Mouse (Mus musculus) intestine, postnatal 0 days (tissue): ENCODE measurements around the gene Dmrt1. TPM values are rescaled to one million over a fixed set of nuclear protein-coding genes. Genes with fewer than 3 reads are reported as not detected.

ENCODE experiments used
- ATAC-seq: fragments of 200-750 bp; cut with Nextera tagmentation; 2 replicates; pipeline ENCODE4 v1.8.0; 2017; ENCODE audit warnings: mild to moderate bottlenecking, moderate TSS enrichment, moderate library complexity
- H3K27ac ChIP-seq: fragments of 300-500 bp; sonication (generic); 2 replicates; pipeline ENCODE4 v1.5.1; 2014; ENCODE audit warnings: mild to moderate bottlenecking, low read depth, low read length, moderate library complexity
- H3K27me3 ChIP-seq: fragments of 300-500 bp; sonication (generic); replicated peaks from 2 replicates; pipeline ENCODE4 v1.6.1; 2014; ENCODE audit warnings: low read length, mixed read lengths; ENCODE audit not compliant: control insufficient read depth, insufficient read depth
- H3K36me3 ChIP-seq: fragments of 300-500 bp; sonication (generic); 2 replicates; pipeline ENCODE4 v1.6.1; 2014; ENCODE audit warnings: mild to moderate bottlenecking, moderate library complexity; ENCODE audit not compliant: control insufficient read depth, insufficient read depth
- H3K4me1 ChIP-seq: fragments of 300-500 bp; sonication (generic); replicated peaks from 2 replicates; pipeline ENCODE4 v1.6.1; 2014; ENCODE audit warnings: antibody characterized with exemption, low read length, mixed read lengths; ENCODE audit not compliant: control insufficient read depth, insufficient read depth
- H3K4me2 ChIP-seq: fragments of 300-500 bp; sonication (generic); replicated peaks from 2 replicates; pipeline ENCODE4 v1.6.1; 2014; ENCODE audit warnings: low read depth, mild to moderate bottlenecking, moderate library complexity
- H3K4me3 ChIP-seq: fragments of 300-500 bp; sonication (generic); 2 replicates; pipeline ENCODE4 v1.5.1; 2014; ENCODE audit warnings: low read depth, low read length
- H3K9ac ChIP-seq: fragments of 300-500 bp; sonication (generic); 2 replicates; pipeline ENCODE4 v1.6.1; 2014; ENCODE audit warnings: mild to moderate bottlenecking, low read depth, low read length
- H3K9me3 ChIP-seq: fragments of 300-500 bp; sonication (generic); 2 replicates; pipeline ENCODE4 v1.6.1; 2016; ENCODE audit warnings: mixed run types; ENCODE audit not compliant: control insufficient read depth
- CTCF ChIP-seq: sonication (generic); IDR thresholded peaks from 2 replicates; pipeline ENCODE4 v1.5.1; 2016; ENCODE audit warnings: low read depth, mild to moderate bottlenecking, control low read depth, antibody characterized with exemption, moderate library complexity
- WGBS: fragments of 180-500 bp; shearing (Covaris S2); extraction: QIAGEN DNeasy Blood & Tissue Kit; methylation state at CpG from one replicate; pipeline ENCODE4 v1.1.7; 2014; 5-methylcytosine and 5-hydroxymethylcytosine counted together
- polyA plus RNA-seq: library from polyadenylated mRNA; unstranded; fragments of >200 nt; fragmentation: Nextera tagmentation; extraction: Ambion mirVana; gene quantifications from 2 replicates; pipeline ENCODE4 v1.2.1, GENCODE M21; 2015

Dmrt1 gene
- polyA plus RNA-seq, 1 experiment from 2014 or later: not detected

DNA sequence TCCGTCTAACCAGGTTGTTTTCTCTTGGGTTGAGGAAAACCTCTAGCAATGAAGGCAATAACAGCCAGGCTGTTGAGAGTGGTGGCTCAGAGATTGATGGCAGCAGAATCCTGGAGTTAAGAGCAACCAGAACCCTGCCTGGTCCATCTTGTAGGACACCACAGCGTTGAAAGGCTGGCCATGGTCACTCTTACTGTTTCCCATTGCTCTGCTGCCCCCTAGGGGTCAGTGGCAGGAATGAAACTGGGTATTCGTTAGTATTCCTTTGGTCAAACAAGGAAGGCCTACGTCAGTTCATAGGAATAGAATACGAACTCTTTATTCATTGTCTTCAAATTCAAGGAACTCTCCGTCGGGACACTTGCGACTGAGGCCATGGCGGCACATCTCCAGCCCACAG lies 123.1 kb downstream of the Dmrt1 start:
- TF ChIP-seq CTCF: peak; percentile 95
- ATAC-seq: no peak; the same call in 1 of the 2 replicates
- 12% methylated on average over 9 of the region's 9 CpGs for WGBS
- Histone ChIP-seq H3K9ac (no peak overlapping the region), H3K27me3 (peaks cover 25% of the 10 kb centered on the region), H3K27ac (no peak overlapping the region), H3K9me3 (no peaks in the 10 kb centered on the region), H3K4me1 (no peaks in the 10 kb centered on the region), H3K4me2 (no peak overlapping the region), H3K4me3 (no peak overlapping the region), H3K36me3 (no peaks in the 10 kb centered on the region)

DNA sequence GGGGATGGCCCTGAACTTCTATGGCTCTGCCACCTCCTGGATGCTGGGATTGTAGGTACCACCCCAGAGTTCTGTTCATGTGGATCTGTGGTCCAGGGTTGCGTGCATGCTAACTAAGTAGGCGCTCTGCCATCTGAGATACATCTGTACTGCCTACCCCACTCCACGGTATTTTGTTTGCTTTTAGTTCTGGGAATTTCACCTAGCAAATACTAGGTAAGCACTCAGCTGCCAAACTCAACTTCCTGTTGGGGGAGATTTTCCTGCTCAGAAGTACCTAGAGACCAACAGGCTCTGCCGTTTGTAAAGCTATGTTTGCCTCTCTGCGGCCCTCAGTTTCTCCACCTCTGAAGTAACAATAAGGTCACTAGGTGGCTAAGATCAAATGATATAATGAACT lies 129.7 kb downstream of the Dmrt1 start:
- Histone ChIP-seq H3K9me3 (no peaks in the 10 kb centered on the region), H3K27me3 (0 out of 2 replicates have a peak, but pooled peaks cover 4% of the 10 kb centered on the region), H3K36me3 (no peaks in the 10 kb centered on the region), H3K9ac (no peak overlapping the region), H3K4me1 (no peaks in the 10 kb centered on the region), H3K4me3 (no peak overlapping the region), H3K27ac (no peak overlapping the region), H3K4me2 (no peak overlapping the region)
- ATAC-seq: no peak
- 70% methylated on average over 5 of the region's 5 CpGs for WGBS
- no peak for TF ChIP-seq CTCF

DNA sequence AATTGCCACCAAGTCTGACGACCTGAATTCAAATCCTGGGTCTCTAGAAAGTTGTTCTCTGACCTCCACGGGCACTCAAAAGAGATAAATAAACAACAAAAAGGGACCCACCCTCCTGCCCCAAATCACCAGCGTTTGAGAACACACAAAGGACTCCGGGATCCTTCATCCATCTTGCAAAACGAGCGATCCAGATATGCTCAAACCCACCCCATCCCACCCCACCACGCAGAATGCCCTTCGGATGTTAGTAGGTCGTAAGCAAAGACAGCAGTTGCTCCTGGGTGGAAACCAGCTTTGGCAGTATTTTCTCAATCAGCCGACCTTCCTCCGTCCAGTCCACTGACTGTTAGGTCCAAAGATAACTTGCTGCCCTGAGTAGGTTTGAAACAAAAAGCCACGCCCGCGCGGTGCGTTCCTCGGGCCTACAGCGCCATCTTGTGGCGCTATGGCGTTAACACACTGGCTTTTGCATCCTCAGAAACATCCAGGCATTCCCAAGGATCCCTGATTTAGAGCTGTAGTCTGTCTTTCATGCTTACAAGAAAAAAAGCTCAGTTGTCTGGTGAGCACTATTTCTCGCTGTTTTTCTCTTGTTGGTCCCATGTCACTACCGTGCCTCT lies 130.3 kb downstream of the Dmrt1 start:
- no peaks in the 10 kb centered on the region for H3K4me1 ChIP-seq
- TF ChIP-seq CTCF: peak; percentile 97
- no peak for ATAC-seq
- 15% methylated on average over 22 of the region's 22 CpGs for WGBS
- no peaks in the 10 kb centered on the region for H3K36me3 ChIP-seq
- 0 out of 2 replicates have a peak, but pooled peaks cover 4% of the 10 kb centered on the region for H3K27me3 ChIP-seq
- no peak overlapping the region for H3K4me3 ChIP-seq
- H3K27ac ChIP-seq: no peak overlapping the region
- no peaks in the 10 kb centered on the region for H3K9me3 ChIP-seq
- H3K9ac ChIP-seq: no peak overlapping the region
- H3K4me2 ChIP-seq: peak overlapping the region; percentile 44

DNA sequence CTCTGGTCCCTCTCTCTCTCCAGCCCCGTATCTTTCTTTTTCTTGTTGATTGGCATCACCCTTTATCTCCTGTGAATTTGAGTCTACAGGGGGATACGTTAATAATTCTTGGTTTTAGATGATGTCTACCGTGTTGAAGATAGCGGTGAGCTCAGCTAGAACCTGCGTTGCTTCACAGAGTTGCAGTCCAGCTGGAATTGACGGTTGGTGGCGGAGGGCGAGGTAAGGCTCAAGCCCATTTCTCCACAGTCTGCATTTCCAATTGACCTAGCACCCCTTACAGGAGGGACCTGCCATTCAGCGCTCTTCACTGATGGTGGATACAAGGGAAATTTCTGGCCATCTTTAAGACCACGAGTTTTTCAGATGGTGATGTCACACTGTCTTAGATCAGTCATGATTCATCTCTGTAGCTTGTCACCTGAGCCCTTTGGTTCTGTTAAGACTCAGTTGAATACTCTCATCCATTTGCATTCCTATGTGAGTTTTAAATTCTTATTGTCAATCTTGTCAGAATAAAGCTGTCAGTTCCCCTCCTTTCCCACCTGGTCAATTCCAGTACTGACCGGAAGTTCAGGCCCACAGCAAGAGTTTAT lies 133.4 kb downstream of the Dmrt1 start:
- H3K4me3 ChIP-seq: no peak overlapping the region
- no peaks in the 10 kb centered on the region for H3K4me1 ChIP-seq
- no peak for TF ChIP-seq CTCF
- WGBS: 71% methylated on average over 11 of the region's 11 CpGs
- ATAC-seq: no peak
- H3K27ac ChIP-seq: no peak overlapping the region
- H3K27me3 ChIP-seq: 0 out of 2 replicates have a peak, but pooled peaks cover 4% of the 10 kb centered on the region
- H3K9ac ChIP-seq: no peak overlapping the region
- no peaks in the 10 kb centered on the region for H3K9me3 ChIP-seq
- no peaks in the 10 kb centered on the region for H3K36me3 ChIP-seq
- H3K4me2 ChIP-seq: no peak overlapping the region

DNA sequence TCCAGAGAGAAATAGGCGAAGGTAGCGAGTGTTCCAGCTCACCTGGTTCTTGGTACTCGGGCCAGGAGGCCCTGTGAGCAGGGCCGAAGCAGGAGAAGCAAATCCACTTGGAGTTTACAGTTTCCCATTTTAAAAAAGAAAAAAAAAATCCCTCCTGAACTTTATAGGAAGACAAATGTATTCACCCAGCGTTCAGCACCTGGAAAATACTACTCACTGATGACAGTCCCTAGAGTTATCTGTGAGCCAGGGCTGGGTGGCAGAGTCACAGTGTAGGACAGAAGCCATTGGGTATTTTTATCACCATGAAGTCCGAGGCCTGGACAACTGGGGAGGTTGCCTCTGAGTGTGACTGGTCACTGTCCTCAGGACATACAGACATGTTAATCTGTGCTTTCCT lies 136.4 kb downstream of the Dmrt1 start:
- no peaks in the 10 kb centered on the region for H3K27me3 ChIP-seq
- no peak overlapping the region for H3K4me2 ChIP-seq
- H3K36me3 ChIP-seq: no peaks in the 10 kb centered on the region
- H3K27ac ChIP-seq: no peak overlapping the region
- 87% methylated on average over 6 of the region's 6 CpGs for WGBS
- no peak for TF ChIP-seq CTCF
- no peak for ATAC-seq
- no peak overlapping the region for H3K4me3 ChIP-seq
- no peaks in the 10 kb centered on the region for H3K4me1 ChIP-seq
- H3K9ac ChIP-seq: no peak overlapping the region
- H3K9me3 ChIP-seq: no peaks in the 10 kb centered on the region

DNA sequence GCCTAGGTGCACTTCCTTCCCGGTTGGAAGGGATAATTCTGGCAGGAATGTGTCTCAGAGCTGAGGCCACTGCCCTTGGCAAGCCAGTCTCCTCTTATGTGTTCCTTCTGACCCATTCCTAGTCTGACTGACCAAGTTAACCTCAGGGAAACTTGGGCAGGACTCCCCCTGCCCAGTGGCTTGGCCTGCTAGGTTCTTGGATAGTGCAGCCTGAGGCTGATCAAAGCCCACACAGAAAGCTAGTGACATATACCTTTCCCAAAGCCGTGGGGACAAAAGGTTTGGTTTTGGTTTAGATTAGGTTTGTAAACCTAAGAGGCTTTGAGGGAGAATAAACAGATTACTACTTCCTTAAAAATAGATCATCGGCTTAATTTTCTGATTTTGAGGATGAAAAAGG lies 141.7 kb downstream of the Dmrt1 start:
- no peak overlapping the region for H3K27ac ChIP-seq
- no peak overlapping the region for H3K9ac ChIP-seq
- no peak overlapping the region for H3K4me2 ChIP-seq
- ATAC-seq: no peak
- TF ChIP-seq CTCF: no peak
- H3K9me3 ChIP-seq: no peaks in the 10 kb centered on the region
- no peaks in the 10 kb centered on the region for H3K36me3 ChIP-seq
- no peaks in the 10 kb centered on the region for H3K27me3 ChIP-seq
- no peaks in the 10 kb centered on the region for H3K4me1 ChIP-seq
- no peak overlapping the region for H3K4me3 ChIP-seq
- WGBS: 58% methylated on average over 3 of the region's 3 CpGs
